Mouse (Mus musculus) embryonic stem cell, embryonic (primary cell): ENCODE results near the gene Celf5.

Experiments used
- CTCF ChIA-PET, 4 experiments: fragments of 300-600 bp in 2 of 4; fragments of 350-600 bp in 2 of 4; sonication (Branson Sonifier 250); formaldehyde crosslinking; loops; one replicate each; lab custom pipeline; 2022; ENCODE audit warnings: inconsistent platforms in 2 of 4; lab: Charles Lee
- POLR2A ChIA-PET, 4 experiments: fragments of 300-600 bp in 2 of 4; fragments of 350-600 bp in 2 of 4; sonication (Branson Sonifier 250); formaldehyde crosslinking; loops; one replicate each; lab custom pipeline; 2022; ENCODE audit warnings: antibody characterized with exemption in 4 of 4, inconsistent platforms in 1 of 4; lab: Charles Lee

Gene Celf5

GRCm38 (mm10) chr10:81425236-81425850 lies 57.2 kb downstream of the Celf5 start:
- CTCF ChIA-PET = interaction anchor here in 3 of 4 experiments (0.6 to 3.6 kb wide), 6 partner anchors 9 to 174 kb away, joined by 3 to 17 read pairs (median 6); no protein-coding TSS in a partner anchor
- POLR2A ChIA-PET = interaction anchor here in 2 of 4 experiments (0.9 to 5.2 kb wide), 9 partner anchors 7 to 128 kb away, joined by 3 to 43 read pairs (median 3); partner anchors contain the start of genes Dohh (in 1 of the 2), Gm48551 (in 1 of the 2) and Ncln (in 1 of the 2)

- ChIA-PET POLR2A (interaction anchor here in 3 of 4 experiments (0.6 to 2.8 kb wide), 23 partner anchors 11 to 180 kb away, joined by 3 to 11 read pairs (median 3); partner anchors contain the start of genes 4930404N11Rik (in 1 of the 3), Dohh (in 1 of the 3), Gm48551 (in 1 of the 3) and Ncln (in 1 of the 3)), CTCF (interaction anchor here in 3 of 4 experiments (0.8 to 3.6 kb wide), 8 partner anchors 10 to 136 kb away, joined by 3 to 17 read pairs (median 6); partner anchors contain the start of gene Cactin (in 1 of the 3))
Measured at GRCm38 (mm10) chr10:81424246-81425051, 58.1 kb downstream of the Celf5 start.

- POLR2A ChIA-PET = interaction anchor here in 3 of 4 experiments (0.6 to 2.8 kb wide), 15 partner anchors 9 to 495 kb away, joined by 3 to 11 read pairs (median 3); partner anchors contain the start of genes 4930404N11Rik (in 1 of the 3), Dohh (in 1 of the 3), Gm48551 (in 1 of the 3) and Pip5k1c (in 1 of the 3)
- CTCF ChIA-PET = interaction anchor here (0.6 to 3.6 kb wide), 8 partner anchors 10 to 135 kb away, joined by 3 to 17 read pairs (median 4); no protein-coding TSS in a partner anchor
Measured at GRCm38 (mm10) chr10:81423476-81424245, 58.8 kb downstream of the Celf5 start.

GRCm38 (mm10) chr10:81422661-81423217 lies 59.8 kb downstream of the Celf5 start:
- POLR2A ChIA-PET = interaction anchor here in 2 of 4 experiments (1.4 to 2.8 kb wide), 7 partner anchors 10 to 43 kb away, joined by 4 to 11 read pairs (median 8); no protein-coding TSS in a partner anchor
- CTCF ChIA-PET = interaction anchor here (0.6 to 3.6 kb wide), 7 partner anchors 11 to 133 kb away, joined by 3 to 17 read pairs (median 3); no protein-coding TSS in a partner anchor

GRCm38 (mm10) chr10:81422191-81422590 lies 60.3 kb downstream of the Celf5 start:
- CTCF ChIA-PET = interaction anchor here in 3 of 4 experiments (0.7 to 3.6 kb wide), 4 partner anchors 12 to 21 kb away, joined by 3 to 17 read pairs (median 9); no protein-coding TSS in a partner anchor
- POLR2A ChIA-PET = interaction anchor here in 3 of 4 experiments (0.6 to 2.8 kb wide), 7 partner anchors 9 to 941 kb away, joined by 4 to 11 read pairs (median 6); no protein-coding TSS in a partner anchor

- ChIA-PET POLR2A (interaction anchor here in 3 of 4 experiments (0.6 to 7.1 kb wide), 8 partner anchors 6 to 940 kb away, joined by 3 to 43 read pairs (median 4); no protein-coding TSS in a partner anchor), CTCF (interaction anchor here in 2 of 4 experiments (1.2 to 1.8 kb wide), 2 partner anchors 12 to 17 kb away, joined by 3 to 6 read pairs; no protein-coding TSS in a partner anchor)
Measured at GRCm38 (mm10) chr10:81421797-81422100, 60.8 kb downstream of the Celf5 start.

- POLR2A ChIA-PET = interaction anchor here in 3 of 4 experiments (0.6 to 7.1 kb wide), 10 partner anchors 7 to 940 kb away, joined by 3 to 75 read pairs (median 4); no protein-coding TSS in a partner anchor
- CTCF ChIA-PET = interaction anchor here in 1 of 4 experiments (1.1 kb wide), 1 partner anchor 16 kb away, joined by 3 read pairs; no protein-coding TSS in a partner anchor
Measured at GRCm38 (mm10) chr10:81421041-81421796, 61.3 kb downstream of the Celf5 start.

GRCm38 (mm10) chr10:81420191-81420767 lies 62.2 kb downstream of the Celf5 start:
- ChIA-PET POLR2A (interaction anchor here in 3 of 4 experiments (0.5 to 7.1 kb wide), 11 partner anchors 8 to 155 kb away, joined by 3 to 75 read pairs (median 7); partner anchors contain the start of genes Dohh (in 1 of the 3), Gm48551 (in 1 of the 3) and Pip5k1c (in 1 of the 3)), CTCF (interaction anchor here in 2 of 4 experiments (0.5 to 1.4 kb wide), 5 partner anchors 12 to 199 kb away, joined by 3 to 4 read pairs (median 3); no protein-coding TSS in a partner anchor)

GRCm38 (mm10) chr10:81419111-81419928 lies 63.2 kb downstream of the Celf5 start:
- POLR2A ChIA-PET = interaction anchor here in 3 of 4 experiments (0.5 to 10.0 kb wide), 22 partner anchors 8 to 464 kb away, joined by 3 to 104 read pairs (median 4); partner anchors contain the start of genes Cactin (in 1 of the 3), Celf5 (in 1 of the 3), Dohh (in 1 of the 3) and Fzr1 (in 1 of the 3)
- CTCF ChIA-PET = interaction anchor here in 3 of 4 experiments (0.6 to 7.4 kb wide), 13 partner anchors 10 to 512 kb away, joined by 3 to 98 read pairs (median 4); no protein-coding TSS in a partner anchor

- CTCF ChIA-PET = interaction anchor here in 3 of 4 experiments (0.5 to 7.4 kb wide), 15 partner anchors 11 to 511 kb away, joined by 3 to 98 read pairs (median 4); no protein-coding TSS in a partner anchor
- POLR2A ChIA-PET = interaction anchor here in 3 of 4 experiments (0.6 to 10.0 kb wide), 25 partner anchors 9 to 848 kb away, joined by 3 to 104 read pairs (median 5); partner anchors contain the start of genes Celf5 (in 1 of the 3), Dohh (in 1 of the 3), Fzr1 (in 1 of the 3) and Gm48551 (in 1 of the 3)
Measured at GRCm38 (mm10) chr10:81418216-81419070, 64.1 kb downstream of the Celf5 start.

- CTCF ChIA-PET = interaction anchor here (0.5 to 7.4 kb wide), 28 partner anchors 9 to 1018 kb away, joined by 3 to 98 read pairs (median 4); partner anchors contain the start of genes Pip5k1c (in 2 of the 4), Fzr1 (in 1 of the 4), Hmg20b (in 1 of the 4) and Mbd3 (in 1 of the 4)
- POLR2A ChIA-PET = interaction anchor here (0.6 to 10.0 kb wide), 33 partner anchors 9 to 1212 kb away, joined by 3 to 104 read pairs (median 5); partner anchors contain the start of genes Apba3 (in 1 of the 4), Fzr1 (in 1 of the 4), Gna15 (in 1 of the 4) and Map2k2 (in 1 of the 4)
Measured at GRCm38 (mm10) chr10:81417227-81418215, 65.0 kb downstream of the Celf5 start.
